Mouse (Mus musculus): ENCODE measurements around the gene Gm13128. TPM values are rescaled to one million over a fixed set of nuclear protein-coding genes. Genes with fewer than 3 reads are reported as not detected.
"Not testable (repeated sequence)": the region's sequence is repeated elsewhere in the genome, so short reads cannot be mapped to it uniquely, and the experiment has no call there.

Gene Gm13128
- total RNA-seq (2014; fragmentation: Nextera tagmentation) = not detected in 2 replicates
- not detected in 2 replicates for total RNA-seq (2017)

- ATAC-seq (replicated peaks; ENCODE audit: poor library complexity, severe bottlenecking) = not testable (repeated sequence)
Measured at GRCm38 (mm10) chr4:144329949-144330348, at the start of gene Gm13128. Gene Gm13128, plus strand, starts transcription at chr4:144330249.

DNA sequence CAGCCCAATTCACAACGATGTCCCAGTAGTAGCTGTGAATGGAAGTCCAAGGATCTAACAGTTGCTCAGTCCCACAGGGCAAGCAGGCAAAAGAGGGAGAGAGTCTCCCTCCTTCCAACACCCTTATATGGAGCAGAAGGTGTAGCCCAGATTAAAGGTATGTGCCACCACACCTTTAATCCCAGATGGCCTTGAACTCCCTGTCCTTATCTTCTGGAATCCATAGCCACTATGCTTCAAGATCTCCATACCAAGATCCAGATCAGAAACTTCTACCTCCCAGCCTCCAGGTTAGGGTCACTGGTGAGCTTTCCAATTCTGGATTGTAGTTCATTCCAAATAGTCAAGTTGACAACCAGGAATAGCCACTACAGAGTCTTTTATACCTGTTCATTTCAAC, 49.7 kb upstream of the Gm13128 start, which contains the start of gene Pramel5:
TSS of gene Pramel5 (minus strand) at position 101 of the 400 bp plus-strand sequence.
- ATAC-seq (replicated peaks; ENCODE audit: poor library complexity, severe bottlenecking) = not testable (repeated sequence)

DNA sequence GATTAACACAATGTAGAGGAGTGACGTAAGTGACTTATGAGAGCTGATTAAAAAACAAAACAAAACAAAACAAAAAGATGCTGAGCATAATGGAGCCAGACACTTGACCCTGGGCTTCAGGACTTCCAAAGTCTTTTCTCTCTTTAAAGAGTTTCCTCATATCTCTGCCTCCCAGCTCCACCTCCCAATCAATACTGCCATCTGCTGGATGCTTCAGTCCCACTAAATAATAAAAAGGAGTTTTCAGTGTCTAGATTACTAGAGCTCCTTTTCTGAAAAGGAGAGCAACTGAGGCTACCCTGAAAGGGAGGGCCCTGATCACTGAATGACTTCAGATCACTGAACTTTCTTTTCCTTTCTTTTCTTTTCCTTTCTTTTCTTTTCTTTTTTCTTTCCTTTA, 30.6 kb upstream of the Gm13128 start:
- peak; percentile 53 for ATAC-seq (replicated peaks; ENCODE audit: poor library complexity, severe bottlenecking)

DNA sequence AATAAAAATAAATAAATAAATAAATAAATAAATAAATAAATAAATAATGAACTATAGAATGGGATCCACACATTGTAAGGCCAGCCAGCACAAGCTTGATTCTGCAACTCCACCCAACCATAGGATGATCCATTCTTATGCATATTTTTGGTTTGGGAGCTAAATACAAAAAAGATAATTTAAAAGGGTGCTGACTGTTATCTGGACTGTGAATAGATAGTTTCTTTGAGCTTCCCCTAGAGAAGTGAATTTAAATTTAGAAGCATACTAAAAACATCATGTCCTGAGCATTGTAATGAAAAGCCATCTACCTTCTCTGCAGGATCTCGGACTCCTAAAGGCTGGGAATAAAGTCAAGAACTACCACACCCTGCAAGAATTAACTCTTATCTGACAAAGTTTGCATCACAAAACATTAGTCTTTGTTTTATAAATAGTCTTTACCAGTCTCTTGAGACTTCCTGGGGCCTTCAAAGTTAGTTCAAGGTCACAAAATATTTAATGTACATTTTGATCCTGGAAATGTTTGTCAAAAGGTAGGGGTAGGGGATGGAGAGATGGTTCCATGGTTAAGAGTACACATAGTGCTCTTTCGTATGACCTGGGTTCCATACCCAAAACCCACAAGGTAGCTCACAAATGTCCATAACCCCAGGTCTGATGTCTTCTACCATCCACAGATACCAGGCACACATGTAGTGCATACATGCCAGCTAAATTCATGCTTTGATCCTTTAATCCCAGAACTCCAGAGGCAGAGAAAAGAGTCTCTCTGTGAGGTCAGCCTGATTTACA, 17.2 kb upstream of the Gm13128 start:
- not testable (repeated sequence) for ATAC-seq (replicated peaks; ENCODE audit: poor library complexity, severe bottlenecking)

DNA sequence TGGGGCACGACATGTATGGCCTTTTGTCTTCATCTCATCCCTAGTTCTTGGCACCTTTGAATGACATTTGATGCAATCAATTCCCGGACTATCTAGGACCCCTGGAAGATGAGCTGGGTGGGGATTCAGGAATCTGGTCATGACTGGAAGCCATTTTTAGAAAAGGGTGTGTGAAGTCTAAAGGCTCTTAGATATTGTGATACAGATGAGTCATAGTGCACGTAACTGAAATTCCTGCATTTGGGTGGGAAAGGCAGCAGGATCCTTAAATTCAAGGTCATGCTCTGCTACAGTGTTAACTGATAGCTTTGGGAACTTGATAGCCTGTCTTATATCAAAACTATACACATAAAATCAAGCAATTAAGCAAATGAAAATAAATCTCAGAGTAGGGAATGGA, 5.8 kb downstream of the Gm13128 start:
- not testable (repeated sequence) for ATAC-seq (replicated peaks; ENCODE audit: poor library complexity, severe bottlenecking)

GRCm38 (mm10) chr4:144357642-144358041, 27.6 kb downstream of the Gm13128 start, which contains the start of gene Gm13119:
Gene Gm13119, plus strand, starts transcription at chr4:144357942.
- ATAC-seq (replicated peaks; ENCODE audit: poor library complexity, severe bottlenecking) = not testable (repeated sequence)

DNA sequence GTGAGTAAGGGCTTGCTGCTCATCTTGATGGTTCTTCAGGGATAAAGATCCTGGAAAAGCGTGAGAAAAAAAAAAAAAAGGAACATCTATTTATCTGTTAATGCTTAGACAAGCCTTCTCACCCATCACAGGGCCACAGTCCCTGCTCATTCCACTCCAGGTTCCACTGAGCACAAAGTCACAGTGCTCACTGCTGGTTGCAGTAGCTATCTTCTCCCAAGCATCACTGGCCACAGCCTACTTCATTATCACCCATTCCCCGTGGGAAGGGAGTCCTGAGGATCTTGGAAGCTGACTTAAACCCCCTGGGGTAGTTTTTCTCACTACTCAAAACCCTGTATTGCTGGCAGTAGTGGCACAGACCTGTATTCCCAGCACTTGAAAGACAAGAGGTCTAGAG, 47.9 kb downstream of the Gm13128 start, which contains the start of gene Pramef20:
TSS of gene Pramef20 (minus strand) at position 23 of the 400 bp plus-strand sequence.
- no peak for ATAC-seq (replicated peaks; ENCODE audit: poor library complexity, severe bottlenecking)

Other genes with a start within 250 kb of the Gm13128 start
- not detected in 2 replicates for gene Gm13102, start 223.8 kb upstream of the Gm13128 start, total RNA-seq (2014; fragmentation: Nextera tagmentation)
- gene Gm13102, start 223.8 kb upstream of the Gm13128 start, total RNA-seq (2017) = not detected in 2 replicates
- gene Oog3, start 167.6 kb upstream of the Gm13128 start, total RNA-seq (2014; fragmentation: Nextera tagmentation) = not detected in 2 replicates
- not detected in 2 replicates for gene Oog3, start 167.6 kb upstream of the Gm13128 start, total RNA-seq (2017)
- not detected in 2 replicates for gene Oog2, start 139.5 kb upstream of the Gm13128 start, total RNA-seq (2014; fragmentation: Nextera tagmentation)
- not detected in 2 replicates for gene Oog2, start 139.5 kb upstream of the Gm13128 start, total RNA-seq (2017)
- not detected in 2 replicates for gene C87977, start 116.9 kb upstream of the Gm13128 start, total RNA-seq (2014; fragmentation: Nextera tagmentation)
- not detected in 2 replicates for gene C87977, start 116.9 kb upstream of the Gm13128 start, total RNA-seq (2017)
- gene Pramel5, start 49.8 kb upstream of the Gm13128 start, total RNA-seq (2014; fragmentation: Nextera tagmentation) = not detected in 2 replicates
- not detected in 2 replicates for gene Pramel5, start 49.8 kb upstream of the Gm13128 start, total RNA-seq (2017)
- gene Gm13119, start 27.7 kb downstream of the Gm13128 start, total RNA-seq (2014; fragmentation: Nextera tagmentation) = not detected in 2 replicates
- not detected in 2 replicates for gene Gm13119, start 27.7 kb downstream of the Gm13128 start, total RNA-seq (2017)
- not detected in 2 replicates for gene Pramef20, start 47.7 kb downstream of the Gm13128 start, total RNA-seq (2014; fragmentation: Nextera tagmentation)
- gene Pramef20, start 47.7 kb downstream of the Gm13128 start, total RNA-seq (2017) = not detected in 2 replicates
- gene Pramef12, start 78.2 kb downstream of the Gm13128 start, total RNA-seq (2014; fragmentation: Nextera tagmentation) = not detected in 2 replicates
- gene Pramef12, start 78.2 kb downstream of the Gm13128 start, total RNA-seq (2017) = not detected in 2 replicates
- not detected in 2 replicates for gene 1700012P22Rik, start 108.5 kb downstream of the Gm13128 start, total RNA-seq (2014; fragmentation: Nextera tagmentation)
- gene 1700012P22Rik, start 108.5 kb downstream of the Gm13128 start, total RNA-seq (2017) = not detected in 2 replicates
- not detected in 2 replicates for gene Gm9944, start 123.1 kb downstream of the Gm13128 start, total RNA-seq (2014; fragmentation: Nextera tagmentation)
- gene Gm9944, start 123.1 kb downstream of the Gm13128 start, total RNA-seq (2017) = not detected in 2 replicates
- not detected in 2 replicates for gene Aadacl3, start 133.5 kb downstream of the Gm13128 start, total RNA-seq (2014; fragmentation: Nextera tagmentation)
- not detected in 2 replicates for gene Aadacl3, start 133.5 kb downstream of the Gm13128 start, total RNA-seq (2017)
- not detected in 2 replicates for gene 9430007A20Rik, start 189.6 kb downstream of the Gm13128 start, total RNA-seq (2014; fragmentation: Nextera tagmentation)
- not detected in 2 replicates for gene 9430007A20Rik, start 189.6 kb downstream of the Gm13128 start, total RNA-seq (2017)
- gene Gm13124, start 234.9 kb downstream of the Gm13128 start, total RNA-seq (2014; fragmentation: Nextera tagmentation) = not detected in 2 replicates
- not detected in 2 replicates for gene Gm13124, start 234.9 kb downstream of the Gm13128 start, total RNA-seq (2017)